Mouse (Mus musculus) right cerebral cortex, postnatal 36 days (tissue): ENCODE results near the gene Vwa5b1.

ENCODE experiments used
- DNase-seq, 2 experiments: peaks; one replicate each; pipeline ENCODE4 v3.0.0; 2022; ENCODE audit warnings: low spot score in 2 of 2, mixed read lengths in 1 of 2

The Vwa5b1 gene

GRCm38 (mm10) chr4:138576661-138577060, 59.0 kb downstream of the Vwa5b1 start:
- no peak for DNase-seq

DNA sequence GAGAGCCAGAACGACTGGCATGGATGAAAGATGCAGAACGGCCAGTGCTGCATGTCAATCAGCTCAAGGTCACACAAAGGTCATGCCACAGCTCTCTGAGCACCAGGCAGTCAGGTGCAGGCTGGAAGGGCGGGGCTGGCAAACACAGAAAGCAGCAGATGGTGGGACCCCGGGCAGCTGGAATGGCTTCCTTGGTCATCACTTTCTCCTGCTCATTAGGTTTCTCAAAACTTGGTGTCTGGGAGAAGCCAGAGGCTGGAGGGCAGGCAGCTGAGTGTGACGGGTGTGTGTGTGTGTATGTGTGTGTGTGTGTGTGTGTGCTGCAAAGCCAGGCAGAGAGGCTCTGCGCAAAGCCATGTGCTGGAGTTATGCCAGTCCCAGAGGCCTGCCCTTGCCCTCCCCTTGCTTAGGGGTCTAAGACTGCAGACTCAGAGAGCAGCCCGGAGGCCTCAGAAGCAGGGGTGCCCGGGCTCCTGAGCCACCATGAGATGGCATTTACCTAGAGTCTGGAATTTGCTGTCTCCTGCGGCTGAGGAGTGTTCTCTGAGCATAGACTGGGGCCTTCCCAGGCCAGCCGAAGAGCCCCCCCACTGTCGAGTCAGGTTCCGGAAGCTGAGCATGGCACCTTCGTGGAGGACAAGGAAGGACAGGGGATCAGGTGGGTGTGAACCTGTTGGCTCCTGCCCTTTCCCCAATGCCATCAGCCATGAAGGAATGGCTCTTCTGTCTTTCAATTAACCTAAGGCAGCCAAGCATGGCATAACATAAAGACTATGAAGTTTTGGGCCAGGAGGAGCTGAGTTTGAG, 60.7 kb downstream of the Vwa5b1 start:
- DNase-seq: no peak

DNA sequence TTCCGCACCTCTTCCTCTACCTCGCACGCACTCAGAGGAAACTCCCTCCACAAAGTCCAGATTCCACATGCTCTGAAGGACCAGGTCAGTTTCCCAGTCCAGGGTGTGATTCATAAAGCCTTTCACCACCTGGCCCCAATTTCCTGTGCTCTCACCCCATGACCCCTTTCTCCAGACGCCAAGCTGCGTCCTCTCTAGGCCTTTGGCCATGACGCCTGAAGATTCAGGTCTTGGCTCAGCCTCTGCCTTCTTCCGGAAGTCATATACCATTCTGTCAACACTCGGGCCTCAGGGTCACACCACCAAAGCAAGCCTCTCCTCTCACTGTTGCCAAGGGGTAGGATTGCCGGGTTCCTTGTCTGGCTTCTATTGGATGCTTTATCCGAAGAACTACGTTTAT, 65.8 kb downstream of the Vwa5b1 start:
- DNase-seq: no peak

DNA sequence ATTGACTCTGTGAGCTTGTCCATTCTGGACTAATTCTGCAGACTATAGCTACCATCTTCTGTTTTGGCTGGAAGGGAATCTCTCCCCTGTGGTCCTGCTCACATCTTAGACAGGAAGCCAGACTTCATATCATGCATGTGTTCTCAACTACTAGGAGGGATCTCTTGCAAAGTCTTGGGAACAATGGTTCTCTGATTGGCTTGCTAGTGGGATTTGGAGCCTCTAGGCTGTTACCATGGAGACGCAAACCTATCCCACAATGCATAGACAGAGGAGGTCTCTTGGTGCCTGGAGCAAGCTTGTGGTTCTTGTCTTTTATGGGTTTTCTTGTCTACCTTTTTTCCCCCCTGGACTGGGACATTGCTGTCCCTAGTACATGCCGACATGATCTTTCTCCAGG, 67.4 kb downstream of the Vwa5b1 start:
- no peak for DNase-seq

- peak; percentile 78 to 81 for DNase-seq
Measured at GRCm38 (mm10) chr4:138561986-138562385, 73.7 kb downstream of the Vwa5b1 start.

DNA sequence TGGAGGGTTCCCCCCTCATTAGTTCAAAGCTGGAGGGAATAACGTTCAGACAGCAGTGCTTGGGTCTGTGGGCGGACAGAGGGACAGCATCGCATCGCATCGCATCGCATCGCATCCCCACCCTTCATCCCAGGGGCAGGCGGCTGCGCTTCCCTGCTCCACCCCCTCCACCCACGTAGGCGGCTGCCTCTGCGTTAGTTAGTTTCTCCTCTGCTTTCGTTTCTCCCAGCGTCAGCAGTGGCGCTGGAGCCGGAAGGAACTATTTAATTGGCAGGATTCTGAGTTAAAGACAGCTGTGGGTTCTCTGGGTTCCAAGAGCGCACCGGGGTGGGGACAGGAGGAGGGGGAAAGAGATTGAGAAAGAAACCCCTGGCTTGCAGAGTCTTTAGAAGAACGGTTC, 80.2 kb downstream of the Vwa5b1 start:
- DNase-seq: peak; percentile 36 to 68

DNA sequence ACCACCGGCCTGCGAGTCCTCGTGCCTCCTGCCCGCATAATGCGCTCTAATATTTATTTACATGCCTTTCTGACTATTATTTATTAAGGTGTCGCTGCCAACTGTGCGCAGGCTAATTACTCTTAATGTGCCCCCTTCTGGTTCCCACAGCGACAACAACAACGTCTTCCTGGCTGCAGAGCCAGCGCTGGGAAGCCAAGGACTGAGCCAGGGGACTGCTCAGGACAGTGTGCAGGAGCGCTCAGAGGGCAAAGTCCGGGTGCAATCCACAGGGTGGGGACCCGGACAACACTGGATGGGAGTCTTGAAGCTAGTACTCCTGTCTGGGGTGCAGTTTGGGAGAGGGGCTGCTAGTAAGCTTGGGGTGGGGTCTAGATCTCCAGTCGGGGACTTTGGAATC, 80.8 kb downstream of the Vwa5b1 start:
- DNase-seq: no peak

- no peak for DNase-seq
Measured at GRCm38 (mm10) chr4:138554302-138554701, 81.4 kb downstream of the Vwa5b1 start.

- DNase-seq: peak; percentile 55 to 70
Measured at GRCm38 (mm10) chr4:138553516-138553933, 82.2 kb downstream of the Vwa5b1 start.

- no peak for DNase-seq
Measured at GRCm38 (mm10) chr4:138553116-138553515, 82.6 kb downstream of the Vwa5b1 start.

DNA sequence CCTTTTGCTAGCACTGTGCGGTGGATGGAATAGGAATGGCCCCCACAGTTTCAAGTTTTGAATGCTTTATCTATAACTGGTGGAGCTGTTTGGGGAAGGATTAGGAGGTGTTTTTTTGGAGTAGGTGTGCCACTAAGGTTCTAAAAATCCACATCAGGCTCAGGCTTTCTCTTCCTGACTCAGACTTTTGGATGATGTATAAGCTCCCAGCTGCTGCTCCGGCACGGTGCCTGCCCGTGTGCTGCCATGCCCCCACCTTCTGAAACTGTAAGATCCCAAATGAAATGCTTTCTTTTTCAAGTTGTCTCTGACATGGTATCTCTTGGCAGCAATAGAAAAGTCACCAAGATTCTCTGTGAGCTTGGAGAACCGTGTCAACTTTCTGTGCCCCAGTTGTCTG, 84.1 kb downstream of the Vwa5b1 start:
- peak in 1 of 2 experiments; percentile 58 for DNase-seq

DNA sequence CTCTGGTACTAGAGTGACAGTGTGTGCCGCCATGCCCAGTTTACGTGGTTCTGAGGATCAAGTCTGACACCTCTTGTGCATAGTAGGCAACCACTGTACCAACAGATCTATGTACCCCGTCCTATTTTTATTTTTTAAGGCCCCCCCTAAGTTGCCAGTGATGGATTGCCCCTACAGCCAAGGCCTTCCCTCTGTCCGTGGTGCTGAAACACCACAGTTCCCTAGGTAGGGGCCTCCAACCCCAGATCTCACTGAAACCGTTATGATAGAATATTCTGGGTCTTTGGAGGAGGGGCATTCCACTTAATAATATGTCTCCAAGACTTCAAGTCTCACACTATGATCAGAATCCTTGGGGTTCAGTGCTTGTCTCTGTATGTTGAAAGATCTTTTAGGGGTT, 85.1 kb downstream of the Vwa5b1 start:
- no peak for DNase-seq

- peak in 1 of 2 experiments; percentile 61 for DNase-seq
Measured at GRCm38 (mm10) chr4:138548960-138549359, 86.7 kb downstream of the Vwa5b1 start.

DNA sequence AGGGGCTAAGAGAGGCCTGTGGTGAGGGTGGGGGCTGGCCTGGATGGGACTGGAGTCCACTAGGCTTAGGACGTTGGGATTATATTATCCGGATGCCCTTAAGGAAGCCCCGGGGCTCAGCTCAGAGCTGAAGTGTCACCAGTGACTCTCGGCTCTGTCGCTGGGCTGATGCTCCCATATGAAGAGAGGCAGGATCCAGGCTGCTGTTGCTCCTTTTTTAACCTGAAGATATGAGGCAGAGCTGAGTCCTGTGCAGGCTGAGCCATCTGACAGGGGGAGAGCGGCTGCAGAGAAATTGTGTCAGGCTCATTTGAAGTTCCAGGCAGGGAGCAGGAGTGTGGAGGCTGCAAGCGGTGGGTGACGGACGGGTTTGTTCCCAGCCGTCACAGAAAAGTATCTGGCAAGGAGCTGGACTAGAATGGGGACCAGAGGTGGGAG, 87.5 kb downstream of the Vwa5b1 start:
- DNase-seq: peak; percentile 58 to 83

- DNase-seq: no peak
Measured at GRCm38 (mm10) chr4:138547556-138547955, 88.1 kb downstream of the Vwa5b1 start.

GRCm38 (mm10) chr4:138547041-138547440, 88.6 kb downstream of the Vwa5b1 start:
- DNase-seq: no peak

DNA sequence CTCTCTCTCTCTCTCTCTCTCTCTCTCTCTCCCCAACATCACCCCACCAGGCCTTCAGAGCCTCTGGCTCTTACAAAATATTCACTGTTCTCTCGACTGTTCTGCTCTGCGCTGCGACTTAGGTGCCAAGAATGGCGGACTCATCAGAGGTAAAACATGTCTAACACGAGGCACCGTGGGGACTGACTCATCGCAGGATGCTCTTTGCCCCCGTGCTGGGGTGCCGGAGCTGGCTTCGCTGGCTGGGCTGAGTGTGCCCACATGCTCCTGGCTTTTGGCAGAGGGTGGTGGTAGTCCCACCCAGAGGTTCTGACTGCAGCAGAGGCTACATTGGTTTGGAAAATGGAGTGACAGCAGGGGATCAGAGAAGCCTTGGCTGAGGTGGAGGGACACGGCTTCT, 89.4 kb downstream of the Vwa5b1 start:
- DNase-seq: no peak

DNA sequence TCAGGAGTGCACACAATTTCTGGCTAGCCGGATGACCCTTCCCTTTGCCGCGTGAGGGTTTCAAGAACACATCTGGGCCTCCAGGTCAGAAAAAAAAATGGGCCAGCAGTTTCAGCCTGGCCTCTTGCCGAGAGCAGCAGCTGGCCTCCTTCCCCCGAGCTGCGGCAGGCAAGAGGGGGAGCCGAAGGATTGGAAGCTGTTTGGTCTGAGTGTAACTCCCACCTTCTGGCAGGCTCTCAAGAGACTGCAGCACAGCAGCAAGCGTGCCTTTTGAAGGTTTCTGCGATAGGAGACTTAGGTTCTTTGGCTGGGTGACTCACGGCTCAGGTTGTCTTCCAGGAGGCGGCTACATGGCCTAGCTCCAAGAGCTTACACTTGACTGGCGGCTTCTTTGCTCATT, 92.5 kb downstream of the Vwa5b1 start:
- peak; percentile 72 to 81 for DNase-seq

- DNase-seq: no peak
Measured at GRCm38 (mm10) chr4:138538084-138538449, 97.6 kb downstream of the Vwa5b1 start.

DNA sequence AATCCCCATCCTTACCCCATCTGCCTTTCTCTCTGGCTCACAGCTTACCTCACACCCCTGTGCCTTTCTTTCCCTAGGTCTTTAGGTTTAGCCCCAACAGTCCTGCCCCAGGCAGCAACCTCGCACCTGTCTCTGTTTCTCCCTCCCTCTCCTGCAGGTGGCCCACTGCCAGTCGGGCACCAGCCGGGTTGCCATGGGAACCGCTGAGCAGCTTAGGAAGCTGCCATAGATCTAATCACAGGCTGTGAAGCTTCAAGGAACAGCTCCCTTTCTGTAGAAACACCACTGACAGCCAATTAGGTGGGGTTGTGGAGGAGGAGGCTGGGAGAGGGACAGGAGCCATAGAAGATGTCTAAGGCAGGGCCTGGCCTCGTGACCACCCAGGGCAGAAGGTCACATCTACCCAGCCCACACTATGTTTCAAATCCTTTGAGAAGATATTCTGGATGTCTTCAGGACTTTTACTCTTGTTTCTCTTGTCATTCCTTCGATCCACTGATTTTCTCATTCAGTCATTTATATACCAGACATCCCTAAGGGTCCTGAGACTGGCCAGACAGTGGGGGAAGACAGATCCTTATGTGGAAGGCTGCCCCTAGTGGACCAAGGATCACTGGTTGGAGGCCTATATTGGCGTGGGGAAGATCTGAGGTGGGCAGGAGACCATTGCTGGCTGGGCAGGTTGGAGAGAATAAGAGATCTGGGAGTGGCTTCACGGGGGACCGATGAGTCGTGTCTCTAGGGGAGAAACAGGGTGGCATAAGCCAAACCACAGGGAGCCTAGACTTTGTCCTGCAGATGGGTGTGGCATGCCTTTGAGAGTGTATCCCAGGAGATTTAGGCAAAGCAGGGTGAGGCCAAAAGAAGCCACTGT, 98.2 kb downstream of the Vwa5b1 start:
- peak; percentile 79 to 86 for DNase-seq

DNA sequence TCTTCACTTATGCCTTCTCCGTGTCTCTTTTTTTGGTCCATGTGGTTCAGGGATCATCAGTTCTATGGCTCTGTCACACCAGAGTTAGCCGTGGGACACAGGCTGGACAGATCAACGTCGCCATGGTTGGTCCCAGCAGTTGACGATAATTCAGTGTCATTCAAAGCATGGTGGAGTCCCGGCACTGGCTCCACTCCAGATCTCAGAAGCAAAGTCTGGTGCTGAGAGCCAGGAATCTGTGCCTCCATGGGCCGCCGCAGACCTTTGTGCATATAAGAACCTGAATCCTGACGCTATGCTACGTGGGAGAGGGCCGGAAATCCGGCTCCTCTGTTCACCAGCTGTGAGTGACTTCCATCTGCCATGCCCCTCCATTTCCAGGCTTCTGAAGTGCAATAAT, 100.1 kb downstream of the Vwa5b1 start:
- DNase-seq: no peak

DNA sequence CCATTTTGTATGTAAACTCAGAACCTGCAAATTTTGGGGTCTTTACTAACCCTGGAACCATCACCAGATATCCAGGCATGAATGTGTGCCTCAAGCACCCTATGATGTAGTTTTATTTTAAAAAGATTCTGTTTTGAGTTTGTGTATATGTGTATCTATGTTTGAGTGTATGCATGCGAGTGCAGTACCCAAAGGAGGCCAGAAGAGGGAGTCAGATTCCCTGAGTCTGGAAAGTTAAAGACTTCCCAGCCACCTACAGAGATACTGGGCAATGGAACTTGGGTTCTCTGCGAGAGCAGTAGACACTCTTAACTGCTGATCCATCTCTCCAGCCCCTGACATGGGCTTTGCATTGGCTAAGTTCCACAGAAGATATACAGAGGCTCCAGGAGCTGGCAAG, 101.8 kb downstream of the Vwa5b1 start:
- no peak for DNase-seq

DNA sequence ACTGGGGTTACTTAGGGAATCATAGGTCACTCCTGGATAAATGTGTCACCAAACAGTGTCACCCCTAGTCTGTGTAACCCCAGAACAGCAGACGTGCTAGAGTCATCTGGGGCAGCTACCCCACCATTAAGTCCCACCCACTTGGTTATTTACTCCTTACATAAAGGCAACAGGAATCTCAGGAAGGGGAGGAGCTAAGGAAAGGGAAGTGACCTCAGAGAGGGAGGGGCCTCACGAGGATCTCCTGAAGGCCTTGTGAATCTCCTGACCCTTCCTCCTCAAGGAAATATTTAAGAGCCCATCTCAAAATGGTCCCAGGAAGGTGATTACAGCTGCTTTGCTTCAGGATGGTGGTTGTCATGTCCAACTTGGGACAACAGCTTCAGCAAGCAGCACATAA, 103.9 kb downstream of the Vwa5b1 start:
- no peak for DNase-seq
